Mouse (Mus musculus): Measurements from ENCODE around the gene Tcf7l2.

The Tcf7l2 gene

GRCm38 (mm10) chr19:55732499-55732898 lies 9.1 kb upstream of the Tcf7l2 start:
- no peak for DNase-seq

- no peak for DNase-seq
These were observed 8.6 kb upstream of the Tcf7l2 start for GRCm38 (mm10) chr19:55732994-55733393.

- peak in 1 of 2 experiments; percentile 27 for DNase-seq
These were observed 5.6 kb upstream of the Tcf7l2 start for GRCm38 (mm10) chr19:55736016-55736415.

- no peak for DNase-seq
These were observed 1.9 kb upstream of the Tcf7l2 start for GRCm38 (mm10) chr19:55739713-55740112.

DNA sequence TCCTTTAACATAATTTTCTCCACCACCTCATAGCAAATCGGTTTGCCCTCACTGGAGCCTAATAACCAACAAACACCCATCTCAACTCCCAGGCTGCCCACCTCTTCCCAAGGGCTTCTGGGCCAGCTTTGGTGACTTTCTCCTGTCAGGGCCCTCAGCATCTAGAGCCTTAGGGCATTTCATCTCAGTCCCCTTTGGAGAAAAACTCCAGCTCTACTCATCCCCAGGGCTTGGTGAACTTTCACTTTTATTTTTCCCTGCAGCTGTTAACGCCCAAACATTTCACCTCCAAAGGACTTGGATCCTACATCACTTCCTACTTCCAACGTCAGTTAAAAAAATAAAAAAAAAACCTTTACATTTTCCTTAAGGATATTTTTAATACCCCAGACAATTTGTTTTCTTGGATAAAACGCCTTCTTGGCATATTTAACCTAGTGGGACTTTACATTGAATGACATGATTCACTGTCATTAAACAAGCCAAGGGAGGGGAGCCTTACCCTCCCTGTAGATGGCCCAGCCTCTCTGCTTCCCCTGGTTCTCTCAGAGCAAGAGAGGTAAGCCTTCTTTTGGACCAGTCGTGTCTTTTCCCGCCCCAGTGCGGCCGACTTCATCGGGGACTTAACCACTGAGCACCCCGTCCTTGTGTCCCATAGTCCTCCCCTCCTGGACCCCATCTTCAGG lies 724 bp upstream of the Tcf7l2 start:
- peak in 1 of 2 experiments; percentile 11 for DNase-seq

DNA sequence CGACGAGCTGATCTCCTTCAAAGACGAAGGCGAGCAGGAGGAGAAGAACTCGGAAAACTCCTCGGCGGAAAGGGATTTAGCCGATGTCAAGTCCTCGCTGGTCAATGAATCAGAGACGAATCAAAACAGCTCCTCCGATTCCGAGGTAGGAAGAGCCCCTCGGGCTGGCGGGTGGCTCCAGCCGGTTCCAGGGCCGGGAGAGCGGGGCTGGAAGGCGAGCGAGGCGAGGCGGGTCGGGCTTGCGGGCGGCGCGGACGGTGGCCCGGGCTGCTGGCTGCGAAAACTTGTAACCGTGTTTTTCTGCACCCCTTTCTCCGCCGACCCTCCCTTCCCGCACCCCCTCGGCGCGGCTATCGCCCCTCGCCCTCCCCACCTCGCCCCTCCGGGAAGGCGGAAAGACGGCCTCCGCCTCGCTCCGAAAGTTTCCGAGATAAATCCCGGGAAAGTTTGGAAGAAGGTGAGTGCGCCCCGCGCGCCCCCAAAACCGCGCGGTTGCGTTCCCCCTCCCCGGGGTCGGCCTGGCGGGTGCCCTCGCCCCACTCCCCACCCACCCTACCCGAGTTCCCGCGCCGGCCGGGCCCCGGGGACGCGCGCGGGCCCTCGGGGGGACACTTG lies 873 bp downstream of the Tcf7l2 start:
- DNase-seq: peak in 1 of 2 experiments; percentile 45

GRCm38 (mm10) chr19:55743001-55743556 lies 1.5 kb downstream of the Tcf7l2 start:
- peak; percentile 53 to 56 for DNase-seq

GRCm38 (mm10) chr19:55743557-55744441 lies 2.2 kb downstream of the Tcf7l2 start:
- DNase-seq: peak; percentile 63 to 66

GRCm38 (mm10) chr19:55744576-55745191 lies 3.1 kb downstream of the Tcf7l2 start:
- DNase-seq: no peak

DNA sequence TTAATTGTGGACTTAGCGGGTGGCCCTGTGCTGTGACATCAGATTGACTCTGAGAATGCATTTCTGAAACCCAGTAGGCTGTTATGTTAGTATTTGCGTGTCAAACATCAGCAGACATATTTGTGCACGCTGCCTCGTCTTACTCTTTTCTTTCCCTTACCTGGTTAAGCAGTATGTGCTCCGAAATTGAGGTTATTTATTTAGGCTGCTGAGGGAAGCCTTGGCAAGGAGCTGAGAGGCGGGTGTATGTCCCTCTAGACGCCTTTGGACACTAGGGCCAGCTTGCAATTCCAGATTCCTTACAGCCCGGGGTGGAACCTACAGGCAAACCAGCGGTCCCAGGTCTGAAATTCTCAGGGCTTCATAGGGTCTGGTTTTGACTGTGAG lies 3.6 kb downstream of the Tcf7l2 start:
- no peak for DNase-seq

- DNase-seq: no peak
These were observed 4.6 kb downstream of the Tcf7l2 start for GRCm38 (mm10) chr19:55746241-55746640.

- no peak for DNase-seq
These were observed 5.8 kb downstream of the Tcf7l2 start for GRCm38 (mm10) chr19:55747237-55747925.

- DNase-seq: no peak
These were observed 6.3 kb downstream of the Tcf7l2 start for GRCm38 (mm10) chr19:55747926-55748291.

- no peak for DNase-seq
These were observed 7.2 kb downstream of the Tcf7l2 start for GRCm38 (mm10) chr19:55748801-55749200.

GRCm38 (mm10) chr19:55749532-55749931 lies 7.9 kb downstream of the Tcf7l2 start:
- DNase-seq: no peak

- DNase-seq: no peak
These were observed 8.4 kb downstream of the Tcf7l2 start for GRCm38 (mm10) chr19:55750048-55750447.

DNA sequence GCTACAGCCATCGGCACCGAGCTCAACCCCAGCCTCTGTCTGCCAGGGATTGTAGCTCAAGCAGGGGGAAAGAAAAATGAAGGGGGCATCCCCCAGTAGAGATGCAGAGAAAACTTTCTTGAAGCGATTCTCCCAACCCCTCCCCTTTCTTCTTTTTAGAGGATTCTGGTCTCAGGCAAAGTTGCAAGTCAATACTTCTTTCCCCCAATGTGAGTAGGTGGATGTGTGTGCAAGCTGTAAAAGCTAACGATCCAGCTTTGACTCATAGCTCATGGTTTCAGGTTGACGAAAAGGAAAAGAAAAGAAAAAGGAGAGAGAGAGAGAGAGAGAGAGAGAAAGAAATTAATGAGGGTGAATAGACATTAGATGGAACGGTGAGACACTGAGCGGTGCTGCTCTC lies 8.8 kb downstream of the Tcf7l2 start:
- DNase-seq: no peak

- DNase-seq: no peak
These were observed 11.2 kb downstream of the Tcf7l2 start for GRCm38 (mm10) chr19:55752861-55753260.

GRCm38 (mm10) chr19:55754303-55754702 lies 12.7 kb downstream of the Tcf7l2 start:
- DNase-seq: peak; percentile 34 to 67

DNA sequence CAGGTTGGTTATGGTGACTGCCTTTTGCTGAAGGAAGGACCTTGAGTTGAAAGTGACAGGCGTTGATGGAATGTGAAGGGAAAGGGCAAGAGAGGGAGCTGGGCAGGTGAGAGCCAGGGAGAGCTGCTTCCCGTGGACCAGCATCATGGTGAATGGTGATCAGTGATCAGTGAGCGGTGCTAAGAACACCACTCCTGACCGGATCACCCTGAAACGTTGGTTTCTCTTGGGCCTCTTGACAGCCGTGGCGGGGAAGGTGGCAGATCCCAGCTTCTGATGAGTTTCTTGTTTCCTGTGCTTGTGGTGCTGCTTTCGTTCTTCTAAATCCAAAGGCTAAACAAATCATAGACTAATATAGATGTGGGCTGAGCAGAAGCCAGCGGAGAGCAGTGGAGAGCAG lies 13.8 kb downstream of the Tcf7l2 start:
- DNase-seq: no peak

- no peak for DNase-seq
These were observed 15.1 kb downstream of the Tcf7l2 start for GRCm38 (mm10) chr19:55756707-55757106.

DNA sequence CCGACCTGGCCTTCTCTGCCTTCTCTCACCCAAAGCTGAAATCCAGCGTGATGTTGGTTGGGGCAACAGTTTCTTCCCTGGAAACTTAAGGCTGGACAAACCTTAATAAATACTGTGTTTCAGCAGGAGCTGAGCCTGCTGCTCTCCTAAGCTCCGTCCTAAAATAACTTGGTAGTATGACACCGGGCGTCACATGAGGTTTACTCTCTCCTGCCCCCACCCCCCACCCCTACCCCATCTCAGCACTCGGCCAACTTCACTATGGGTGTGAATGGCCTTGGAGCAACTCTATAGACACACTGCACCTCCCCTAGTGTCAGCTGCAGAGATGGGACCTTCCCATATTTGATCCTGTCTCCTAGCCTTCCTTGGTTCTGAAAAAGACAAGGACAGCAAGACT lies 15.8 kb downstream of the Tcf7l2 start:
- no peak for DNase-seq
